Mouse (Mus musculus) myocyte (in vitro differentiated cells): ENCODE measurements at regions not wholly inside any gene's neighbourhood (a gene's known extent, or its start where the extent isn't known, plus 50 kb on each side); places are given as distances from the start of the nearest gene placed in this dataset.

Experiments
- H3K27me3 ChIP-seq: one replicate; pipeline ENCODE4 v1.6.1; 2011; ENCODE audit not compliant: control insufficient read depth, insufficient read depth, insufficient read length
- H3K36me3 ChIP-seq: one replicate; pipeline ENCODE4 v1.6.1; 2011; ENCODE audit not compliant: control insufficient read depth, insufficient read depth
- H3K4me2 ChIP-seq: one replicate; pipeline ENCODE4 v1.6.1; 2011; ENCODE audit warnings: low read depth, control low read depth
- H3K4me3 ChIP-seq: one replicate; pipeline ENCODE4 v1.5.1; 2011; ENCODE audit warnings: mild to moderate bottlenecking, control low read depth, moderate library complexity
- H3K79me2 ChIP-seq: one replicate; pipeline ENCODE4 v1.6.1; 2011; ENCODE audit not compliant: control insufficient read depth, insufficient read depth
- H3ac ChIP-seq: one replicate; pipeline ENCODE4 v1.6.1; 2011; ENCODE audit not compliant: control insufficient read depth, insufficient read length
- CEBPB ChIP-seq: IDR thresholded peaks from 2 replicates; pipeline ENCODE4 v1.6.1; 2011; ENCODE audit warnings: mild to moderate bottlenecking, moderate library complexity; ENCODE audit not compliant: poor library complexity, insufficient read depth, severe bottlenecking
- E2F4 ChIP-seq: IDR thresholded peaks from one replicate; pipeline ENCODE4 v1.6.1; 2011; ENCODE audit warnings: mild to moderate bottlenecking, control low read depth, moderate library complexity; ENCODE audit not compliant: insufficient read depth
- MAX ChIP-seq: IDR thresholded peaks from one replicate; pipeline ENCODE4 v1.6.1; 2011; ENCODE audit warnings: low read depth, mild to moderate bottlenecking, control low read depth
- MYOD1 ChIP-seq, 3 experiments: IDR thresholded peaks; one replicate each; pipeline ENCODE4 v1.6.1; 2011; ENCODE audit warnings: control low read depth in 2 of 3, low read depth in 2 of 3, mild to moderate bottlenecking in 2 of 3, moderate library complexity in 1 of 3; ENCODE audit not compliant: insufficient read length in 2 of 3, control insufficient read depth in 1 of 3
- MYOG ChIP-seq, 3 experiments: IDR thresholded peaks; one replicate each; pipeline ENCODE4 v1.6.1; 2011; ENCODE audit warnings: control low read depth in 2 of 3, low read depth in 2 of 3, mild to moderate bottlenecking in 2 of 3; ENCODE audit not compliant: insufficient read length in 2 of 3, control insufficient read depth in 1 of 3, insufficient read depth in 1 of 3
- POLR2A ChIP-seq: IDR thresholded peaks from one replicate; pipeline ENCODE4 v1.6.1; 2011; ENCODE audit warnings: low read depth, mild to moderate bottlenecking, control low read depth, moderate library complexity; ENCODE audit not compliant: insufficient read length
- POLR2AphosphoS2 ChIP-seq: IDR thresholded peaks from one replicate; pipeline ENCODE4 v1.6.1; 2011; ENCODE audit warnings: low read depth, control low read depth; ENCODE audit not compliant: insufficient read length
- REST ChIP-seq: IDR thresholded peaks from one replicate; pipeline ENCODE4 v1.6.1; 2011; ENCODE audit warnings: mild to moderate bottlenecking, control low read depth, moderate library complexity; ENCODE audit not compliant: insufficient read depth, insufficient read length
- SRF ChIP-seq: IDR thresholded peaks from one replicate; pipeline ENCODE4 v1.6.1; 2011; ENCODE audit warnings: low read depth; ENCODE audit not compliant: control insufficient read depth, insufficient read length
- TCF12 ChIP-seq: IDR thresholded peaks from one replicate; pipeline ENCODE4 v1.6.1; 2011; ENCODE audit warnings: mild to moderate bottlenecking, control low read depth; ENCODE audit not compliant: poor library complexity, insufficient read depth, severe bottlenecking
- TCF3 ChIP-seq: IDR thresholded peaks from one replicate; pipeline ENCODE4 v1.6.1; 2011; ENCODE audit warnings: low read depth, control low read depth; ENCODE audit not compliant: insufficient read length
- USF1 ChIP-seq: IDR thresholded peaks from one replicate; pipeline ENCODE4 v1.6.1; 2011; ENCODE audit warnings: low read depth, mild to moderate bottlenecking, control low read depth, moderate library complexity

- Histone ChIP-seq H3K79me2 (no peaks in the 10 kb centered on the region), H3K27me3 (no peaks in the 10 kb centered on the region), H3K4me3 (no peak overlapping the region), H3K4me2 (no peak overlapping the region), H3ac (no peak overlapping the region), H3K36me3 (no peaks in the 10 kb centered on the region)
- TF ChIP-seq MYOG (IDR thresholded peaks at IDR 0.05; ENCODE audit: control insufficient read depth in 1 of 3, insufficient read depth in 1 of 3, insufficient read length in 2 of 3, low read depth in 2 of 3): no peak
- TF ChIP-seq MYOD1 (IDR thresholded peaks at IDR 0.05; ENCODE audit: control insufficient read depth in 1 of 3, insufficient read length in 2 of 3, low read depth in 2 of 3): no peak
These were observed 144.9 kb downstream of the Gadd45g start for GRCm38 (mm10) chr13:51991339-51991738.

DNA sequence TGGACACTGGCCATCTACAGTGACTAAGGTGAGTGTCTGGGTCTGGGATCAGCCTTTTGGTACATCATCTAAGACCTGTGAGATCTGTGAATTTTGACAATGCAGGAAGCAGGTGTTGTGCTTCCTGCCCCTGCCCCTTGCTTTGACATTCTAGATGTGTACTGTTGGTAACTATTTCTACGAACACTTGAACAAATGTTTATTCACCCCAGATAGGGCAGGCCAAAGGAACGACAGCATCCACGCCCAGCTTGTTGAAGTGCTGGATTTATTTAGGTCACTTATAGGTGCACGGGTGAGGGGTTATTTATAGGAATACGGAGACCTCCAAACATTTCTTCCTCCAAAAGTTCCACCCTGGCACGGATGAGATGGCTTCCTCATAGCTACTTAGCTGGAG, 146.4 kb downstream of the Gadd45g start:
- H3ac ChIP-seq: no peak overlapping the region
- no peak overlapping the region for H3K4me2 ChIP-seq
- H3K27me3 ChIP-seq: no peaks in the 10 kb centered on the region
- TF ChIP-seq USF1: no peak
- TF ChIP-seq MYOG (IDR thresholded peaks at IDR 0.05; ENCODE audit: control insufficient read depth in 1 of 3, insufficient read depth in 1 of 3, insufficient read length in 2 of 3, low read depth in 2 of 3): no peak
- TF ChIP-seq REST: no peak
- H3K36me3 ChIP-seq: no peaks in the 10 kb centered on the region
- no peak overlapping the region for H3K4me3 ChIP-seq
- H3K79me2 ChIP-seq: no peaks in the 10 kb centered on the region

GRCm38 (mm10) chr13:51996163-51996562, 149.7 kb downstream of the Gadd45g start:
- H3K79me2 ChIP-seq: no peaks in the 10 kb centered on the region
- no peak overlapping the region for H3K4me3 ChIP-seq
- H3K27me3 ChIP-seq: no peaks in the 10 kb centered on the region
- no peaks in the 10 kb centered on the region for H3K36me3 ChIP-seq
- TF ChIP-seq MYOG (IDR thresholded peaks at IDR 0.05; ENCODE audit: control insufficient read depth in 1 of 3, insufficient read depth in 1 of 3, insufficient read length in 2 of 3, low read depth in 2 of 3) (no peak), REST (no peak), CEBPB (no peak), TCF3 (no peak), E2F4 (no peak), SRF (no peak), POLR2A (no peak), POLR2AphosphoS2 (no peak), MYOD1 (IDR thresholded peaks at IDR 0.05; ENCODE audit: control insufficient read depth in 1 of 3, insufficient read length in 2 of 3, low read depth in 2 of 3) (no peak), MAX (no peak), TCF12 (no peak), USF1 (no peak)
- H3K4me2 ChIP-seq: peak overlapping the region; percentile 32
- H3ac ChIP-seq: no peak overlapping the region

DNA sequence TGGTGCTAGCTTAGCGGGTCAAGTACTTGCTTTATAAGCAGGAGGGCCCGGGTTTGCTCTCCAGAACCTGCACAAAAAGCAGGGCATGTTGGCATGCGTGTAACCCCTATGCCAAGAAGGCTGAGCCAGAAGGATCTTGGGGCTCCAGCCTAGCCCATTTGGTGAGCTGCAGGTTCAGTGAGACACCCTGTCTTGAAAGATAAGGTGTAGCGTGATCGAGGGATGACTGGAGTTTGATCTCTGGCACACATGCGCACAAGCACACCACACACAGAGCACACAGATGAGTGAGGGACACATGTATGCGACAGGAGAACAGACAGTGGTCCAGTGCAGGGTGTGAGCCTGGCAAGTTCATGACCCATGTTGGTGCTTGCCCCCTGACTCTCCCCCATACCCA, 152.1 kb downstream of the Gadd45g start:
- Histone ChIP-seq H3K36me3 (no peaks in the 10 kb centered on the region), H3ac (no peak overlapping the region), H3K27me3 (no peaks in the 10 kb centered on the region), H3K4me2 (no peak overlapping the region), H3K79me2 (no peaks in the 10 kb centered on the region), H3K4me3 (no peak overlapping the region)
- TF ChIP-seq POLR2AphosphoS2: no peak
- no peak for TF ChIP-seq MYOG (IDR thresholded peaks at IDR 0.05; ENCODE audit: control insufficient read depth in 1 of 3, insufficient read depth in 1 of 3, insufficient read length in 2 of 3, low read depth in 2 of 3)
- TF ChIP-seq SRF: no peak
- TF ChIP-seq REST: no peak
- TF ChIP-seq USF1: no peak
- TF ChIP-seq MAX: no peak
- no peak for TF ChIP-seq MYOD1 (IDR thresholded peaks at IDR 0.05; ENCODE audit: control insufficient read depth in 1 of 3, insufficient read length in 2 of 3, low read depth in 2 of 3)
- TF ChIP-seq E2F4: no peak
- no peak for TF ChIP-seq TCF12
- TF ChIP-seq POLR2A: no peak
- TF ChIP-seq TCF3: no peak
- no peak for TF ChIP-seq CEBPB

GRCm38 (mm10) chr13:52001811-52002210, 155.3 kb downstream of the Gadd45g start:
- peak overlapping the region; percentile 71 for H3K4me2 ChIP-seq
- no peak overlapping the region for H3ac ChIP-seq
- no peaks in the 10 kb centered on the region for H3K27me3 ChIP-seq
- TF ChIP-seq SRF (no peak), USF1 (peak; percentile 23)
- no peak overlapping the region for H3K4me3 ChIP-seq
- no peaks in the 10 kb centered on the region for H3K79me2 ChIP-seq
- no peaks in the 10 kb centered on the region for H3K36me3 ChIP-seq

DNA sequence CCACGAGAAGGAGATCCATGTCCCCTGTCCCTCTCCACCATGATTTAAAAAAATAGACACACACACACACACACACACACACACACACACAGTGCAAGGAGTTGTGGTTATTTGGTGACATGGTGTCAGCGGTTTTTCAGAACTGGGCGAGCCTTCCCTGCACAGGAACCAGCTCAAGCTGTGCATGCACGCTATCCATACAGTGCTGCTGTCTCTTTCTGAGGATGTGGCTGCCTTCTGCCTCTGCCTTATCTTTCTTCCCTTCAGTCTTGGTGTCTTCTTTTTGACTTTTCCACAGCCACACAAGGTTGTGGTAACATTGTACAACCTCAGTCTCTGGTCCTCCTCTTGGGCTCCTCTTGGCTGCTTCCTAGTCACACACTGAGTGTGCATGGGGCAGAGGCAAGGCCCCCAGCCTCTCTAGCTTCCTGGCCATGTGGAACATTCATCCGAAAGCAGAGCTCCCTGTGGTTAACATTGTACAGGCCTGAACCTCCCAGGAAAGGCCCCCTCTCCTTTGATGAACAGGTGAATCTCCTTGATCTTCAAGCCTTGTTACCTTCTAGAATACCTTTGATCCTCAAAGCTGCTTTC, 157.6 kb downstream of the Gadd45g start:
- Histone ChIP-seq H3K36me3 (no peaks in the 10 kb centered on the region), H3ac (no peak overlapping the region), H3K79me2 (no peaks in the 10 kb centered on the region), H3K4me3 (no peak overlapping the region), H3K27me3 (no peaks in the 10 kb centered on the region), H3K4me2 (no peak overlapping the region)
- TF ChIP-seq POLR2A (no peak), MYOG (IDR thresholded peaks at IDR 0.05; ENCODE audit: control insufficient read depth in 1 of 3, insufficient read depth in 1 of 3, insufficient read length in 2 of 3, low read depth in 2 of 3) (no peak), MAX (no peak), POLR2AphosphoS2 (no peak), TCF3 (no peak), TCF12 (no peak), REST (no peak), USF1 (no peak), MYOD1 (IDR thresholded peaks at IDR 0.05; ENCODE audit: control insufficient read depth in 1 of 3, insufficient read length in 2 of 3, low read depth in 2 of 3) (no peak), E2F4 (no peak), CEBPB (no peak), SRF (no peak)
